Mouse (Mus musculus) lung, postnatal 0 days (tissue): ENCODE measurements at regions not wholly inside any gene's neighbourhood (a gene's known extent, or its start where the extent isn't known, plus 50 kb on each side); places are given as distances from the start of the nearest gene placed in this dataset.

Source experiments
- ATAC-seq: fragments of 200-750 bp; cut with Nextera tagmentation; 2 replicates; pipeline ENCODE4 v1.8.0; 2017; ENCODE audit warnings: moderate library complexity
- DNase-seq: peaks from one replicate; pipeline ENCODE4 v3.0.0-alpha.2; 2016; ENCODE audit warnings: low spot score
- H3K27ac ChIP-seq: fragments of 300-500 bp; sonication (generic); 2 replicates; pipeline ENCODE4 v1.5.1; 2014; ENCODE audit warnings: antibody characterized with exemption, mild to moderate bottlenecking, low read length, mixed read lengths
- H3K27me3 ChIP-seq: fragments of 300-500 bp; sonication (generic); replicated peaks from 2 replicates; pipeline ENCODE4 v1.6.1; 2014; ENCODE audit warnings: low read length, mixed read lengths; ENCODE audit not compliant: insufficient read depth
- H3K36me3 ChIP-seq: fragments of 300-500 bp; sonication (generic); 2 replicates; pipeline ENCODE4 v1.6.1; 2014; ENCODE audit warnings: low read length, mixed read lengths; ENCODE audit not compliant: insufficient read depth
- H3K4me1 ChIP-seq: fragments of 300-500 bp; sonication (generic); 2 replicates; pipeline ENCODE4 v1.6.1; 2014; ENCODE audit warnings: antibody characterized with exemption, low read depth, low read length, mixed read lengths; ENCODE audit not compliant: insufficient read depth
- H3K4me2 ChIP-seq: fragments of 300-500 bp; sonication (generic); replicated peaks from 2 replicates; pipeline ENCODE4 v1.6.1; 2014; ENCODE audit warnings: low read depth, mild to moderate bottlenecking, low read length, moderate library complexity, mixed read lengths
- H3K4me3 ChIP-seq: fragments of 300-500 bp; sonication (generic); 2 replicates; pipeline ENCODE4 v1.5.1; 2014; ENCODE audit warnings: low read depth, low read length
- H3K9ac ChIP-seq: fragments of 300-500 bp; sonication (generic); replicated peaks from 2 replicates; pipeline ENCODE4 v1.6.1; 2014; ENCODE audit warnings: low read depth, mild to moderate bottlenecking
- H3K9me3 ChIP-seq: fragments of 300-500 bp; sonication (generic); 2 replicates; pipeline ENCODE4 v1.6.1; 2016; ENCODE audit warnings: low read length, mixed read lengths
- CTCF ChIP-seq: IDR thresholded peaks from 2 replicates; pipeline ENCODE4 v1.5.1; 2016; ENCODE audit warnings: antibody characterized with exemption, mild to moderate bottlenecking
- EP300 ChIP-seq: IDR thresholded peaks from 2 replicates; pipeline ENCODE4 v1.6.1; 2016; ENCODE audit warnings: antibody characterized with exemption, mild to moderate bottlenecking, control low read depth
- WGBS: fragments of 180-500 bp; shearing (Covaris S2); extraction: QIAGEN DNeasy Blood & Tissue Kit; methylation state at CpG from one replicate; pipeline ENCODE4 v1.1.7; 2014; 5-methylcytosine and 5-hydroxymethylcytosine counted together

DNA sequence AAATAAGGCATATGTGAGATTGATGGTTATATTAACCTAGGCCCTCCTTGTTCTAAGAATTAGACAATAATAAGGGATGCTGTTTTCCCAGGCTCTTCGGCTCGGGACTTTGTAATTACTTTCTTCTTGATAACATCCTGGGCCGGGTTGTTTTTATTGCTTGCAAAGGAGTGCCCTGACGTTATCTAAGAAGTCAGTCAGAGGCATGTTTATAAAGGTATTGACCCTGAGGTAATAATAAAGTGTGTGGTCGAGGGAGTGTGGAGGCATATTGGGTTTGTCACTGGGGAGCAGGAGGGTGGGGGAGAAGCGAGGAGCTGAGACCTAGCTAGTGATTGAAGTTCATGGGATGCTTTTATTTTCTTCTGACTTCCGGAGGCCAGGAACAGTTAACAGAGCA is 221.5 kb downstream of the Ppp4r2 start:
- no peak for TF ChIP-seq CTCF
- no peak for TF ChIP-seq EP300
- no peak overlapping the region for H3K4me3 ChIP-seq
- no peaks in the 10 kb centered on the region for H3K9me3 ChIP-seq
- 36% methylated on average over 7 of the region's 7 CpGs for WGBS
- H3K36me3 ChIP-seq: no peaks in the 10 kb centered on the region
- no peaks in the 10 kb centered on the region for H3K4me1 ChIP-seq
- DNase-seq (no peak), ATAC-seq (no peak)
- no peak overlapping the region for H3K4me2 ChIP-seq
- H3K27me3 ChIP-seq: no peaks in the 10 kb centered on the region
- no peak overlapping the region for H3K9ac ChIP-seq
- no peak overlapping the region for H3K27ac ChIP-seq

DNA sequence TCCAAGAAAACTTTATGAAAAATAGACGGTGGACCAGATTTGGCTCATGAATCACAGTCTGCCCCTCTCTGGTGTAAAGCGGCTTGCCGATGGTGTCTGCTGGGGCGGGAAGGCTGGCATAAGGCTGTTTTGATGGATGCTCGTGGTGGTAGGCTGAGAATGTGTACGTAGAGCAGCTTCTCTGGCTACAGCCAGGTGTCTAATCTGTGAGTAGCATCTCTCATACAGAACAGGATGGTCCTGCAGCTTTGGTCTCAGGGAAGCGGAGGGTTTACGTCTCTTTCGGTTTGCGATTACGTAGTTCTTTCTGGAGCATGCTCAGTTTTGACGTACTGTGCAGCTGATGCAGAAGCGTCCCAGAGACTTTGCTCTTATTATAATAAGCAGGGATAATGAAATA is 222.9 kb downstream of the Ppp4r2 start:
- ATAC-seq (no peak), DNase-seq (no peak)
- TF ChIP-seq CTCF: no peak
- TF ChIP-seq EP300: no peak
- H3K4me1 ChIP-seq: no peaks in the 10 kb centered on the region
- H3K36me3 ChIP-seq: no peaks in the 10 kb centered on the region
- no peak overlapping the region for H3K4me2 ChIP-seq
- H3K27ac ChIP-seq: no peak overlapping the region
- no peaks in the 10 kb centered on the region for H3K27me3 ChIP-seq
- H3K9me3 ChIP-seq: no peaks in the 10 kb centered on the region
- 89% methylated on average over 13 of the region's 13 CpGs for WGBS
- no peak overlapping the region for H3K4me3 ChIP-seq
- H3K9ac ChIP-seq: no peak overlapping the region

DNA sequence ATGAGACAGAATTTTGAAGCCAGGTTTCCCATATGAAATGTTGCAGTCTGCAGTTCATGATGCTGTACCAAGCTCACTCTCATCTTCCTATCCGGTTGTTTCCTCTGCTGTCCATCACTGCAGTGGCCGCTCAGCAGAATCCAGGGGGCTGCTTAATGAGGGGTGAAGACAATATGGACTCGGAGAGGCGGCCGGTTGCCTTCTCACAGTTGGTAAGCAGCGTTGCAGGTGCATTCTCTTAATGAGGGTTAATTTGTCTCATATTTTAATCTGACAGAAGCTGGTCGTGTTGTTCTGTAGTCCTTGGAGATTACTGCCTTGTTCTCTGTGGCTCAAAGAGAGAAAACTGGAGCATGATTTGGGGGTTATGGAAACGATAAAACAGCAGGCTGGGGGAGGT is 225.6 kb downstream of the Ppp4r2 start:
- no peak for TF ChIP-seq CTCF
- no peaks in the 10 kb centered on the region for H3K4me1 ChIP-seq
- no peak overlapping the region for H3K4me2 ChIP-seq
- no peak overlapping the region for H3K4me3 ChIP-seq
- WGBS: 84% methylated on average over 8 of the region's 8 CpGs
- no peaks in the 10 kb centered on the region for H3K36me3 ChIP-seq
- no peaks in the 10 kb centered on the region for H3K9me3 ChIP-seq
- no peak overlapping the region for H3K27ac ChIP-seq
- no peaks in the 10 kb centered on the region for H3K27me3 ChIP-seq
- H3K9ac ChIP-seq: no peak overlapping the region
- ATAC-seq: no peak
- no peak for DNase-seq

DNA sequence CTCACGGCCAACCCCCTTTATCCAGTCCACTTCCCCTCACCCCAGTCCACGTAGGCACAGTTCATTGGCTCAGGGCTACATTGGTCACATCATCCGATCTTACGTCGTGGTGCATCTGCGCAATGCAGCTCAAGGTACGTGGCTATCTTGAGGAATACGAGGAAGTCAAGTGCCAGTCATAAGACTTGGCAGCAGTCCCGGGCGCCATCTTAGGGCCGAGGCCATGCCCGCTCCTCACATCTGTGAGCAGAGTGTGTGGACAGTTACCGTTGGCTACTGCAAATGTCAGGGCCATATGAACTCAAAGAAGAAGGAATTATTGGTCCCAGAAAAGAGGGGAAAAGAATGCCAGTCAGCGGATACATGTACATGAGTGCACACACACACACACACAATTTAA is 228.8 kb downstream of the Ppp4r2 start:
- Histone ChIP-seq H3K4me3 (no peak overlapping the region), H3K27me3 (no peaks in the 10 kb centered on the region), H3K4me1 (no peaks in the 10 kb centered on the region), H3K36me3 (no peaks in the 10 kb centered on the region), H3K9ac (no peak overlapping the region), H3K27ac (no peak overlapping the region), H3K4me2 (no peak overlapping the region), H3K9me3 (no peaks in the 10 kb centered on the region)
- no peak for DNase-seq
- TF ChIP-seq EP300 (no peak), CTCF (no peak)
- no peak for ATAC-seq
- WGBS: 92% methylated on average over 14 of the region's 14 CpGs

DNA sequence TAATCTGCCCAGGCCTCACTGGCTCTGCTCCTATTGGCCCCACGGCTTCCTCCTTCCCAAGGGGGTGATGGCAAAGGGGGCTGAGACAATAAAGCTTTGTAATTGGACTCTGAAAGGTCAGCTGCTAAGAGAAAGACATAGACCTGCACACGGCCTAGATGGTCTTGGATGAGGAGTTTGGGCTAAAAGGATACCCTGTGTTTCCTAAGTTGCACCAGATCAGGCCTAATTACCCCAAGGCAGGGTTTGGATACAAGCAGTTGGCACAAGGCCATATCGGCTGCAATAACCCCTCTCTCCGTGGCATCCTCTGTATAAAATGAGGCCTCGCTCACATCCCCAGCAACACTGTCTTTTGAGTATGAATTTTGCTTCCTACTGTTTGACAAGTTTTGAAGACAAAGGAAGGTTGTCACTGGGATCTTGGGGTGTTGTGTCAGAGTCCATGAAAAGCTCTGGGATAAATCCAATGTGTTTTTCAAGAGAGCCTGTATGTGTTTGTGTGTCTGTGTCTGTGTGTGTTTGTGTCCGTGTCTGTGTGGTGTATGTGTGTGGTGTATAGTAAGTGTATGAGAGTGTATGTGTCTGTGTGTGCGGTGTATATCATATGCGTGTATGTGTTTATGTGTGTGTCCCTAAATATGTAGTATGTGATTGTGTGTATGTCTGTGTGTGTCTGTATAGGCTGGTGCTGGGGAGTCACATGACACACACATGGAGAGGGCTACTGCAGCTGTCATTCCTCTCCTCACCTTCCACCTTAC is 242.5 kb downstream of the Ppp4r2 start:
- Histone ChIP-seq H3K9ac (no peak overlapping the region), H3K27me3 (no peaks in the 10 kb centered on the region), H3K4me1 (no peaks in the 10 kb centered on the region), H3K4me2 (no peak overlapping the region), H3K9me3 (no peaks in the 10 kb centered on the region), H3K27ac (no peak overlapping the region), H3K36me3 (no peaks in the 10 kb centered on the region), H3K4me3 (no peak overlapping the region)
- TF ChIP-seq CTCF (no peak), EP300 (no peak)
- ATAC-seq: no peak
- DNase-seq: no peak
- WGBS: 76% methylated on average over 8 of the region's 8 CpGs

DNA sequence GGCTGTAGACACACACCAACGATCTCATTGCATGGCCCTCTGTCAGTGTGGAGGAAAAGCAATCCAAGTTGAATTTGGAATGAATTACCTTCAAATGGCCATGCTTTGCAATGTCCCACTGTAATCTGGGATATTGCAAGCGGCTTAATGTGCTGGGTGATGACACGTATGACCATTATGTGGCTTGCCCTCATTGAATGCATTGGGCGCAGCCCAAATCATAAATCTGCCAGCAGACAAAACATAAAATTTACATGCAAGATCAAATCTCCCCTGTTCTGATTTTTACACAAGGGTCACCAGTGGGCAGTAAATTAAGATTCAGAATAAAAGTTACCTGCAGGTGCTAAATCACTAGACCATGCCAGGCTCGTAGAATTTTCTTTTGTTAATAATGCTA is 244.9 kb downstream of the Ppp4r2 start:
- no peak overlapping the region for H3K4me2 ChIP-seq
- no peak overlapping the region for H3K4me3 ChIP-seq
- WGBS: 81% methylated on average over 5 of the region's 5 CpGs
- TF ChIP-seq CTCF: no peak
- no peak for TF ChIP-seq EP300
- H3K27ac ChIP-seq: no peak overlapping the region
- ATAC-seq (no peak), DNase-seq (no peak)
- no peaks in the 10 kb centered on the region for H3K9me3 ChIP-seq
- H3K36me3 ChIP-seq: no peaks in the 10 kb centered on the region
- no peaks in the 10 kb centered on the region for H3K27me3 ChIP-seq
- H3K9ac ChIP-seq: no peak overlapping the region
- no peaks in the 10 kb centered on the region for H3K4me1 ChIP-seq

DNA sequence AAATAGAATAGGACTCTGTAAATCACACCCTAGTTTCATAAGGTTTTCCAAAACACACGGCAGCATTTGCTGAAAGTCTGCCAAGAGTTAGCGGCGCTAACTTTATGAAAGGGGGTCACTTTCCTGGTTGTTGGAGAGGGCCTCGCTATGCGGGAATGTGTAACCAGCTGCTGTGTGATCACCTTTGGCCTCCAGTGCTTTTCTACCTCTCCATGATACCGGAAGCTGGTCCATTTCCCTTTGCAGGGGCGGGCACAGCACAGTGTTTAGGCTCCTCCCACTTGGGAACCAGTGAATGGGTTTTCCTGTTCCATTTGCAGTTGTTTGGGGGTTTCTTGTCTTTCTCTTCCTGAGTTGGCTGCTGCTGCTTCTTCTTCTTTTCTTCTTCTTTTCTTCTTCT is 250.3 kb downstream of the Ppp4r2 start:
- H3K27ac ChIP-seq: no peak overlapping the region
- ATAC-seq: peak; percentile 43; the same call in 1 of the 2 replicates
- H3K4me2 ChIP-seq: no peak overlapping the region
- no peaks in the 10 kb centered on the region for H3K27me3 ChIP-seq
- peak; percentile 26 for DNase-seq
- H3K4me1 ChIP-seq: no peaks in the 10 kb centered on the region
- no peaks in the 10 kb centered on the region for H3K36me3 ChIP-seq
- TF ChIP-seq EP300 (no peak), CTCF (no peak)
- no peak overlapping the region for H3K9ac ChIP-seq
- no peaks in the 10 kb centered on the region for H3K9me3 ChIP-seq
- WGBS: 19% methylated on average over 7 of the region's 7 CpGs
- H3K4me3 ChIP-seq: no peak overlapping the region
